Mouse (Mus musculus) liver, embryonic 14.5 days (tissue): ENCODE data around the gene Mettl6. TPM values are rescaled to one million over a fixed set of nuclear protein-coding genes. Genes with fewer than 3 reads are reported as not detected.
A peak's percentile ranks its signal among the peaks of the same experiment; 100 is the strongest.
"Not testable (repeated sequence)": the region's sequence is repeated elsewhere in the genome, so short reads cannot be mapped to it uniquely, and the experiment has no call there.

ENCODE experiments used
- ATAC-seq: fragments of 200-750 bp; cut with Nextera tagmentation; 2 replicates; pipeline ENCODE4 v1.8.0; 2017; ENCODE audit warnings: moderate number of reproducible peaks, mild to moderate bottlenecking, moderate library complexity; ENCODE audit not compliant: insufficient read depth
- DNase-seq, 3 experiments: peaks; one replicate each; pipeline ENCODE4 v3.0.0-alpha.2; 2012 to 2013; ENCODE audit warnings: low read depth in 3 of 3, low spot score in 3 of 3
- H3K27ac ChIP-seq: fragments of 300-500 bp; sonication (generic); 2 replicates; pipeline ENCODE4 v1.5.1; 2014; ENCODE audit warnings: moderate library complexity, mild to moderate bottlenecking, control low read depth, inconsistent platforms
- H3K27me3 ChIP-seq: fragments of 300-500 bp; sonication (generic); 2 replicates; pipeline ENCODE4 v1.6.1; 2014; ENCODE audit warnings: mild to moderate bottlenecking, low read length, moderate library complexity; ENCODE audit not compliant: control insufficient read depth, insufficient read depth
- H3K36me3 ChIP-seq: fragments of 300-500 bp; sonication (generic); replicated peaks from 2 replicates; pipeline ENCODE4 v1.6.1; 2014; ENCODE audit warnings: low read depth; ENCODE audit not compliant: control insufficient read depth, insufficient read depth
- H3K4me1 ChIP-seq, 2 experiments: fragments of 200-500 bp in 1 of 2; fragments of 300-500 bp in 1 of 2; sonication (generic) in 1 of 2; replicated peaks; 2 replicates each; pipeline ENCODE4 v1.6.1; 2012 to 2014; ENCODE audit warnings: antibody characterized with exemption in 1 of 2, inconsistent platforms in 1 of 2, low read length in 1 of 2; ENCODE audit not compliant: control insufficient read depth in 2 of 2, insufficient read depth in 2 of 2
- H3K4me2 ChIP-seq: fragments of 300-500 bp; sonication (generic); 2 replicates; pipeline ENCODE4 v1.6.1; 2014; ENCODE audit warnings: low read depth, mild to moderate bottlenecking, control low read depth, moderate library complexity
- H3K4me3 ChIP-seq, 2 experiments: fragments of 200-500 bp in 1 of 2; fragments of 300-500 bp in 1 of 2; sonication (generic) in 1 of 2; 2 replicates each; pipeline ENCODE4 v1.5.1; 2012 to 2014; ENCODE audit warnings: low read depth in 2 of 2, low read length in 2 of 2, mild to moderate bottlenecking in 2 of 2, control low read depth in 1 of 2, inconsistent platforms in 1 of 2, moderate library complexity in 1 of 2; ENCODE audit not compliant: insufficient read depth in 1 of 2
- H3K9ac ChIP-seq: fragments of 300-500 bp; sonication (generic); replicated peaks from 2 replicates; pipeline ENCODE4 v1.6.1; 2014; ENCODE audit warnings: mild to moderate bottlenecking, control low read depth, moderate library complexity
- H3K9me3 ChIP-seq: fragments of 300-500 bp; sonication (generic); 2 replicates; pipeline ENCODE4 v1.6.1; 2016; ENCODE audit warnings: low read length, mixed read lengths; ENCODE audit not compliant: control insufficient read depth
- CTCF ChIP-seq: IDR thresholded peaks from 2 replicates; pipeline ENCODE4 v1.5.1; 2016; ENCODE audit warnings: antibody characterized with exemption, low read depth, control low read depth
- EP300 ChIP-seq: IDR thresholded peaks from 2 replicates; pipeline ENCODE4 v1.6.1; 2016; ENCODE audit warnings: antibody characterized with exemption, low read depth
- WGBS: fragments of 180-500 bp; shearing (Covaris S2); extraction: QIAGEN DNeasy Blood & Tissue Kit; methylation state at CpG from one replicate; pipeline ENCODE4 v1.1.7; 2014; ENCODE audit not compliant: insufficient replicate concordance; 5-methylcytosine and 5-hydroxymethylcytosine counted together
- polyA plus RNA-seq, 2 experiments: library from polyadenylated mRNA; depleted of rRNA in 1 of 2; stranded (reverse) in 1 of 2; unstranded in 1 of 2; fragments of >200 nt; fragmentation: Nextera tagmentation in 1 of 2; extraction: Ambion mirVana in 1 of 2; gene quantifications; 2 replicates each; pipeline versions ENCODE4 v1.2.1 to v1.2.3; 2012 to 2014

Gene Mettl6
- polyA plus RNA-seq, 2 experiments: 9.6 to 28.9 TPM

DNA sequence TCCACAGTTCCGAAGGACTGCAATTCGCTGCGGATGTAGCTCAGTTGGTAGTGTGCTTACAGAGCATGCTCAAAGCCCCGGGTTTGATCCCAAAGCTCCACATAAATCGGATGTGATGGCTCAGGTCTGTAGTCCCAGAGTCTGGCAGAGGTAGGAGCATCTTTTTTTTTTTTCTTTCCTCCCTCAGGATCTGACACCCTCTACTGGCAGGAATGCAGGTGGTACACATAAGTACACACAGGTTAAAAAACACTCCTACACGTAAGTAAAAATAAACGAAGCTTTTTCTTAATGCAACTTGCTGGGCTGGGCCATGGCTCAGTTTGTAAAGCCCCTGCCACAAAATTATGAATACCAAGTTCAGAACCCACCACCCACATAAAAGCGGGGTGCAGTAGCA lies 30.7 kb downstream of the Mettl6 start:
- Histone ChIP-seq H3K27ac (no peak overlapping the region), H3K36me3 (no peaks in the 10 kb centered on the region), H3K9me3 (no peaks in the 10 kb centered on the region), H3K4me1 (no peaks in the 10 kb centered on the region), H3K4me2 (no peak overlapping the region), H3K27me3 (no peaks in the 10 kb centered on the region), H3K9ac (no peak overlapping the region), H3K4me3 (no peak overlapping the region)
- DNase-seq: no peak
- 61% methylated on average over 8 of the region's 8 CpGs for WGBS
- ATAC-seq: no peak
- TF ChIP-seq CTCF (peak; percentile 34), EP300 (no peak)

DNA sequence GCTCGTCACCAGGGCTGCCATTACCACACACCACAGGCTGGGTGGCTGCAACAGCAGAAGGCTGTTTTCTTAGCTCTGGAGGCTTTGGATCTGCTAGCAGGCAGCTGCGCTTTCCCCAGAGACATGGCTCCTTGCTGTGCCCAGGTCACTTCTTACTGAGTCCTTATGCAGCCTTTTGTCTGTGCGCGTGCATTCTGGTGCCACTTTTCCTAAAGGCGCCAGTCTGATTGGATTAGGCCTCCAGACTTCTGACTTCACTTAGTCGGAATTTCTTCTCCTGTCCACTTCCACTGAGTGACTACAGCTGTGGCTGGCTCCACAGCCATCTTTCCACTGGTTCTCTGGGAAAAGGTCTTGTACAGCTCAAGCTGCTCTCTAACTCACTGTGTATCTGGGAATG lies 32.0 kb downstream of the Mettl6 start:
- no peak for DNase-seq
- 81% methylated on average over 6 of the region's 6 CpGs for WGBS
- Histone ChIP-seq H3K4me2 (no peak overlapping the region), H3K4me3 (no peak overlapping the region), H3K9me3 (no peaks in the 10 kb centered on the region), H3K27me3 (no peaks in the 10 kb centered on the region), H3K36me3 (no peaks in the 10 kb centered on the region), H3K4me1 (no peaks in the 10 kb centered on the region), H3K9ac (no peak overlapping the region), H3K27ac (no peak overlapping the region)
- no peak for TF ChIP-seq EP300
- TF ChIP-seq CTCF: no peak
- ATAC-seq: no peak

DNA sequence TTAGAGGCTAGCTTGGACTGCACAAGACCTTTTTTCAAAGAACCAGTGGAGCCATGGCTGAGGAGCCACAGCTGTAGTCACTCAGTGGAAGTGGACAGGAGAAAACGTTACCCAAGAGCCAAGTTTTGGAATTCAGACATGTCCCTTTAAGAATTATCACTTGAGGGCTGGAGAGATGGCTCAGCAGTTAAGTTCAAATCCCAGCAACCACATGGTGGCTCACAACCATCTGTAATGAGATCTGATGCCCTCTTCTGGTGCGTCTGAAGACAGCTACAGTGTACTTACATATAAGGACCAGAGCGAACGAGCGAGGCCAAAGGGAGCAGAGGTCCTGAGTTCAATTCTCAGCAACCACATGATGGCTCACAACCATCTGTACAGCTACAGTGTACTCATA lies 32.6 kb downstream of the Mettl6 start:
- H3K9me3 ChIP-seq, ATAC-seq, H3K27ac ChIP-seq, H3K4me3 ChIP-seq, H3K36me3 ChIP-seq, H3K4me1 ChIP-seq, H3K4me2 ChIP-seq, DNase-seq, H3K27me3 ChIP-seq, H3K9ac ChIP-seq: not testable (repeated sequence)
- peak; percentile 29 for TF ChIP-seq CTCF
- 61% methylated on average over 5 of the region's 5 CpGs for WGBS

DNA sequence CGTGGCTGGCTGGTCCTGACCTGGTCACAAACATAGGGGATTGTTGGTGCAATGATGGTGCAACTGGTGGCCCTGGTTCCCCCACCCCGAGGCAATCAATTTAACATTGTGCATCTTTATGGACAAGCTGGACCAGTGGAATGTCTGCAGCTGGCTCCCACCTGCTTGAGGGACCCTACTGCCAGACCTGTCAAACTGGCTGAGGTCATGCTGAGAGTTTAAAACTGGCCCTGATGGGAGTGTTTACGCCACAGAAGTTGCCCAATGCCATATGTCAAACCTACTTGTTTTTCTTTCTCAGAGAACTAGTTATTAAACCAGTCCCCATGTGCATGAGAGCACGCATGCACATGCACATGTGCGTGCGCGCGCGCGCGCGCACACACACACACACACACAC lies 36.8 kb downstream of the Mettl6 start:
- H3K27me3 ChIP-seq: no peaks in the 10 kb centered on the region
- TF ChIP-seq CTCF (no peak), EP300 (no peak)
- no peaks in the 10 kb centered on the region for H3K4me1 ChIP-seq
- H3K9me3 ChIP-seq: no peaks in the 10 kb centered on the region
- no peak for DNase-seq
- H3K9ac ChIP-seq: no peak overlapping the region
- H3K4me3 ChIP-seq: no peak overlapping the region
- WGBS: 81% methylated on average over 12 of the region's 12 CpGs
- no peak overlapping the region for H3K4me2 ChIP-seq
- no peaks in the 10 kb centered on the region for H3K36me3 ChIP-seq
- no peak for ATAC-seq
- H3K27ac ChIP-seq: no peak overlapping the region

DNA sequence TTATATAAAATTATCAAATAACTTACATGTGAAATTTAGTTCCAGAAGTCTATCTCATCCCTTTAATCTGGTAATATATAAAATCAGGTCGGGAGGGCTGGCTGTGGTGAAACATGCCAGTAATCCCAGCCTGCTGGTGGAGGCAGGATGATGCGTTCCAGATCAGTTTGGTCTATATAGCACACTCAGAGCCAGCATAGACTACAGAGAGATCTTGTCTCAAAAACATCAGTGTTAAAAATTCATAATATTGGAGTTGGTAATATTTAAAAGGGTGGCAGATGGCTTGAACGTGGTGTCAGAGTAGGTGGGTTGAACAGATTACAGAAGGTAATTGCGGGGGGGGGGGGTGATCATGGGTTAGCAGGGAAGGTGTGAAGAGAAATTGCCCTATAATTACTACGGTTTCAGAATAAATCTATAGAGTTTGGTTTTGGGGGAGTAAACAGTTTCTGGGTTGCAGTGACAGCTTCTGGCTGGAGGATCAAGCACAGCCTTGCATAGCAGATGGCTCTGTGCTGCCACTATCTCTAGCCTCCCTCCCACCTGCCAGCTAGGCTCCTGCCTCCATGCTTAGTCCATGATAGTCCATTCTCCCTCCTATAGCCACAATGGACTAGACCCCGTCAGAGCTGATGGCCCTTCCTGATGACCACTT lies 38.6 kb downstream of the Mettl6 start:
- H3K36me3 ChIP-seq: no peaks in the 10 kb centered on the region
- H3K9ac ChIP-seq: no peak overlapping the region
- H3K27ac ChIP-seq: no peak overlapping the region
- no peaks in the 10 kb centered on the region for H3K4me1 ChIP-seq
- H3K4me2 ChIP-seq: no peak overlapping the region
- 62% methylated on average over 6 of the region's 6 CpGs for WGBS
- no peak overlapping the region for H3K4me3 ChIP-seq
- no peaks in the 10 kb centered on the region for H3K9me3 ChIP-seq
- DNase-seq (no peak), ATAC-seq (no peak)
- TF ChIP-seq CTCF (no peak), EP300 (no peak)
- no peaks in the 10 kb centered on the region for H3K27me3 ChIP-seq
